Mouse (Mus musculus): ENCODE measurements around the gene Ptprn2.

GRCm38 (mm10) chr12:116847021-116847420, 361.5 kb downstream of the Ptprn2 start:
- TF ChIP-seq CTCF (IDR thresholded peaks at IDR 0.05; ENCODE audit: low read depth, low read length), result no peak
- no peak for TF ChIP-seq GATA1 (IDR thresholded peaks at IDR 0.05; ENCODE audit: borderline replicate concordance, low read length)
- no peak for TF ChIP-seq TAL1 (conservative IDR thresholded peaks at IDR 0.05; ENCODE audit: low read depth, low read length)
- no peak for TF ChIP-seq POLR2AphosphoS5 (IDR thresholded peaks at IDR 0.05; ENCODE audit: insufficient replicate concordance, low read depth, low read length)
